Mouse (Mus musculus) spleen, adult 2 months (tissue): ENCODE measurements around the gene Slc16a13.

Source experiments
- CTCF ChIP-seq: fragments of 200-500 bp; IDR thresholded peaks from 2 replicates; pipeline ENCODE4 v1.5.1; 2011; ENCODE audit warnings: mild to moderate bottlenecking, inconsistent platforms; ENCODE audit not compliant: insufficient read depth, insufficient read length, insufficient replicate concordance; ENCODE audit errors: extremely low read depth
- POLR2A ChIP-seq: fragments of 200-500 bp; IDR thresholded peaks from 2 replicates; pipeline ENCODE4 v1.6.1; 2011; ENCODE audit warnings: low read depth, low read length, inconsistent platforms

GRCm38 (mm10) chr11:70172298-70172697 is 48.6 kb downstream of the Slc16a13 start:
- TF ChIP-seq CTCF (no peak), POLR2A (no peak)
